14 mouse cellular contexts compared by ENCODE assay signal in the genomic region with DNA sequence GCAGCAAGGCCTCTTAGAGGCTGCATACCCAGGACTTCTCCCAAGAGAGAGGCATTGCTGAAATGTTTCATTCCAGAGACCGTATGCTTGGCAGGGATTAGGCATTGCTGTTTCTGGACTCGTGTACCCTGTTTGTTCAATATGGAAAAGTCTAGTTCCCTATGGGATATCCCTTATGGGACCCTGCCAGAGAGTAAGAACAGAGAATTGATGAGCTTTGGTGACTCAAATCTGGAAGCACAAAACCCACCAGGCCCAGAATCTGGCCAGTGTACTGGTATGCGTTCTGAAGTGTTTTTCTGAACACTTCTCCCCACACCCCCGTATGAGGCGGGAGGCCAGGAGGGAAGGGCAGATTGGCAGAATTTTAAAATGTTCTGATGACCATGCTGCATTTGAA.
DNase-seq lines count a peak whose midpoint lies in the region; ATAC-seq lines count a peak whose summit lies in the region.
"Had no signal": no experiment of that assay in that cellular context is flagged by ENCODE, and none has a peak within 500 bp of the region (broad histone marks: within the 10 kb centered on the region; RNA-seq: fewer than 3 reads in every experiment).

No protein-coding gene starts in this region.

- H3K4me3 ChIP-seq in heart, embryonic 12.5 days, result no peak overlapping the region
- no peak overlapping the region for H3K4me3 ChIP-seq in heart, embryonic 16.5 days (ENCODE audit: low read length)
- H3K4me3 ChIP-seq: erythroblast, embryonic 14.5 days; layer of hippocampus, adult 2 months; limb, embryonic 15.5 days; midbrain, embryonic 13.5 days had no signal

- no peaks in the 10 kb centered on the region for H3K27me3 ChIP-seq in heart, embryonic 12.5 days (replicated peaks)
- no peaks in the 10 kb centered on the region for H3K27me3 ChIP-seq in heart, embryonic 16.5 days (ENCODE audit: control insufficient read depth, insufficient read depth, low read length)
- H3K27me3 ChIP-seq: limb, embryonic 15.5 days; midbrain, embryonic 13.5 days had no signal

- H3K9me3 ChIP-seq in heart, embryonic 12.5 days (replicated peaks), result no peaks in the 10 kb centered on the region
- no peaks in the 10 kb centered on the region for H3K9me3 ChIP-seq in heart, embryonic 16.5 days (replicated peaks; ENCODE audit: control insufficient read depth, low read length)
- H3K9me3 ChIP-seq: limb, embryonic 15.5 days; midbrain, embryonic 13.5 days had no signal

- peak; percentile 64 to 65 for DNase-seq in heart, adult 18-20 months
- DNase-seq in NIH3T3 (ENCODE audit: low read depth), result peak; percentile 85
- DNase-seq in lung, postnatal 36 days, result peak; percentile 35
- DNase-seq in embryo, embryonic 9.5 days (ENCODE audit: extremely low spot score), result no peak
- DNase-seq: cerebellum, adult 2 months; kidney, adult 9 months had no signal

- H3K9ac ChIP-seq in heart, embryonic 12.5 days, result no peak overlapping the region
- H3K9ac ChIP-seq in heart, embryonic 16.5 days (ENCODE audit: low read length), result no peak overlapping the region
- H3K9ac ChIP-seq: limb, embryonic 15.5 days; midbrain, embryonic 13.5 days had no signal

- no peak overlapping the region for H3K4me2 ChIP-seq in heart, embryonic 12.5 days
- no peak overlapping the region for H3K4me2 ChIP-seq in heart, embryonic 16.5 days (ENCODE audit: low read depth, low read length)
- H3K4me2 ChIP-seq: limb, embryonic 15.5 days; midbrain, embryonic 13.5 days had no signal

- peaks cover 24% of the 10 kb centered on the region for H3K36me3 ChIP-seq in heart, embryonic 12.5 days
- no peaks in the 10 kb centered on the region for H3K36me3 ChIP-seq in heart, embryonic 16.5 days (ENCODE audit: control insufficient read depth, insufficient read depth)

- no peak for ATAC-seq in heart, embryonic 12.5 days (ENCODE audit: insufficient number of reproducible peaks, low FRiP score)
- ATAC-seq in heart, embryonic 16.5 days (replicated peaks; ENCODE audit: extremely low read depth, insufficient read depth, low FRiP score), result 0 out of 2 replicates have a peak, but pooled peaks have one; percentile 28
- no peak for ATAC-seq in megakaryocyte progenitor cell, adult 5-6 weeks (replicated peaks; ENCODE audit: poor library complexity)
- ATAC-seq: hindbrain, postnatal 0 days; midbrain, embryonic 13.5 days had no signal

- 70% methylated on average over 5 of the region's 5 CpGs for WGBS in heart, embryonic 12.5 days
- WGBS in heart, embryonic 16.5 days, result 53% methylated on average over 5 of the region's 5 CpGs

- peaks cover 39% of the 10 kb centered on the region for H3K4me1 ChIP-seq in heart, embryonic 12.5 days (replicated peaks)
- H3K4me1 ChIP-seq in heart, embryonic 16.5 days (ENCODE audit: control insufficient read depth, insufficient read depth, low read length), result peaks cover 21% of the 10 kb centered on the region
- H3K4me1 ChIP-seq: midbrain, embryonic 13.5 days had no signal

- no peak overlapping the region for H3K27ac ChIP-seq in heart, embryonic 12.5 days (ENCODE audit: poor library complexity, severe bottlenecking)
- no peak overlapping the region for H3K27ac ChIP-seq in heart, embryonic 16.5 days (ENCODE audit: low read length)
- H3K27ac ChIP-seq: hindbrain, postnatal 0 days; layer of hippocampus, adult 2 months; limb, embryonic 15.5 days; midbrain, embryonic 13.5 days had no signal
